Mouse (Mus musculus) kidney, adult 2 months (tissue): ENCODE measurements around the gene Wwox.

Experiments used
- CTCF ChIP-seq: fragments of 200-500 bp; conservative IDR thresholded peaks from 2 replicates; pipeline ENCODE4 v1.5.1; 2011; ENCODE audit warnings: low read depth, mild to moderate bottlenecking, control low read depth, low read length, moderate library complexity, mixed read lengths; ENCODE audit not compliant: insufficient read depth, insufficient read length
- POLR2A ChIP-seq: fragments of 200-500 bp; IDR thresholded peaks from one replicate; pipeline ENCODE4 v1.6.1; 2011; ENCODE audit warnings: low read depth, low read length, control low read depth

GRCm38 (mm10) chr8:114939338-114939737 is 499.9 kb downstream of the Wwox start:
- TF ChIP-seq CTCF = no peak
- no peak for TF ChIP-seq POLR2A
